8 mouse cellular contexts compared by ENCODE assay signal in the genomic region with DNA sequence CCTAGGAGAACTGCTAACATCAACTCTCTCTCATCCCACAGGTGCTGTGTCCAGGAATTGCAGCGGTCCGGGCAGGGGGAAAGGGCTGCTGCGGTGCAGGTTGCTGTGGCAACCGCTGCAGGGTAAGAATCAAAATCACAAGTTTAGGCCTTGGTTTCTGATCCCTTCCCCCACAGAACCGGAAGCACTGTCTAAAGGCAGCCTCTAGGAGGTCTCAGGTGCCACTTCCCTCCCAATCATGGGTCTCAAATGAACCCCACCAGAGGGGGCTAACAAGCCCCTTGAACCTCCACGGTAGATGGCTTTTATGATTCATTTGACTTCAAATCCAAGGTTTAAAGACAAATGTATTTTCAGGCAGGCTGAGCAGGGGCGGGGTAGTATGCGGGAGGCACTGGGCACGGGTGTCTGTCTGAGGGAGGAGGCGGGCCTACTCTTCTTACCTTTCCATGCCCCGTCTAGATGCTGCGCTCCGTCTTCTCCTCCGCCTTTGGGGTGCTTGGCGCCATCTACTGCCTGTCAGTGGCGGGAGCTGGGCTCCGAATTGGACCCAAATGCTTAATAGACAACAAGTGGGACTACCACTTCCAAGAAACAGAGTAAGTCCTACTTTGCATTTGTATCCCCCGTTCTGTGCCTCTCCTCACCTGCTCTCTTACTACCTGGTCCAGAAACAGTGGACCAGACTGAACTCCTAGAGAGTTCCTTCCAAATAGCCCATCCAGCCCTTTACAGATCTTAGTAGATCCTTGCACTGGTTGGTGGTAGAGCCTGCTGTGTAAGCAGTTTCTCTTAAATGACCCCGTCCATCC. TPM values are rescaled to one million over a fixed set of nuclear protein-coding genes. Genes with fewer than 3 reads are reported as not detected.
DNase-seq lines count a peak whose midpoint lies in the region; ATAC-seq lines count a peak whose summit lies in the region.

No protein-coding gene starts in this region.

- peak overlapping the region; percentile 25; the same call in 1 of the 2 replicates for H3K4me3 ChIP-seq in heart, embryonic 10.5 days
- no peak overlapping the region for H3K4me3 ChIP-seq in kidney, embryonic 14.5 days (ENCODE audit: low read length)
- H3K4me3 ChIP-seq in lung, embryonic 16.5 days (ENCODE audit: low read length), result no peak overlapping the region

- no peak overlapping the region for H3K9ac ChIP-seq in kidney, embryonic 14.5 days (ENCODE audit: low read depth, low read length)
- H3K9ac ChIP-seq in lung, embryonic 16.5 days (ENCODE audit: low read length), result no peak overlapping the region

- no peak overlapping the region for H3K27ac ChIP-seq in heart, embryonic 10.5 days
- H3K27ac ChIP-seq in kidney, embryonic 14.5 days (ENCODE audit: low read depth, low read length), result no peak overlapping the region
- no peak overlapping the region for H3K27ac ChIP-seq in lung, embryonic 16.5 days (ENCODE audit: low read length)

- peak overlapping the region; percentile 21 for H3K4me2 ChIP-seq in kidney, embryonic 14.5 days (replicated peaks; ENCODE audit: low read depth, low read length)
- peak overlapping the region; percentile 34; the same call in 1 of the 2 replicates for H3K4me2 ChIP-seq in lung, embryonic 16.5 days (ENCODE audit: low read depth, low read length)

- H3K9me3 ChIP-seq in heart, embryonic 10.5 days, result no peaks in the 10 kb centered on the region
- H3K9me3 ChIP-seq in kidney, embryonic 14.5 days (ENCODE audit: control insufficient read depth, low read length), result no peaks in the 10 kb centered on the region
- H3K9me3 ChIP-seq in lung, embryonic 16.5 days (ENCODE audit: control insufficient read depth, low read length), result no peaks in the 10 kb centered on the region

- peak; percentile 18 for DNase-seq in urinary bladder, postnatal 25 days (ENCODE audit: low spot score)
- DNase-seq in urinary bladder, postnatal 10 days (ENCODE audit: low spot score), result no peak
- DNase-seq in cerebellum, postnatal 10 days, result peak; percentile 69 to 70
- no peak for DNase-seq in heart, embryonic 10.5 days (ENCODE audit: low spot score)
- DNase-seq in thymus, postnatal 4 days, result peak; percentile 76

- no peaks in the 10 kb centered on the region for H3K36me3 ChIP-seq in heart, embryonic 10.5 days
- no peaks in the 10 kb centered on the region for H3K36me3 ChIP-seq in kidney, embryonic 14.5 days (ENCODE audit: control insufficient read depth, insufficient read depth, low read length)
- H3K36me3 ChIP-seq in lung, embryonic 16.5 days (ENCODE audit: control insufficient read depth, insufficient read depth, low read length), result no peaks in the 10 kb centered on the region

- ATAC-seq in kidney, embryonic 14.5 days (ENCODE audit: low FRiP score, low TSS enrichment), result 0 out of 2 replicates have a peak, but pooled peaks have one; percentile 63
- no peak for ATAC-seq in lung, embryonic 16.5 days (ENCODE audit: low read depth)
- ATAC-seq in neutrophil, adult 5-6 weeks (ENCODE audit: extremely low read depth, insufficient number of reproducible peaks, low FRiP score, poor library complexity, severe bottlenecking), result peak; percentile 73; the same call in 1 of the 2 replicates

- WGBS in heart, embryonic 10.5 days, result 10% methylated on average over 19 of the region's 19 CpGs
- 11% methylated on average over 19 of the region's 19 CpGs for WGBS in kidney, embryonic 14.5 days
- 10% methylated on average over 19 of the region's 19 CpGs for WGBS in lung, embryonic 16.5 days

- peaks cover 32% of the 10 kb centered on the region for H3K27me3 ChIP-seq in heart, embryonic 10.5 days (ENCODE audit: insufficient read depth, poor library complexity, severe bottlenecking)
- H3K27me3 ChIP-seq in kidney, embryonic 14.5 days (ENCODE audit: control insufficient read depth, insufficient read depth, low read length), result no peaks in the 10 kb centered on the region
- H3K27me3 ChIP-seq in lung, embryonic 16.5 days (ENCODE audit: control insufficient read depth, insufficient read depth, low read depth, low read length), result no peaks in the 10 kb centered on the region; the same call in 1 of the 2 replicates

- H3K4me1 ChIP-seq in heart, embryonic 10.5 days, result peaks cover 12% of the 10 kb centered on the region
- 0 out of 2 replicates have a peak, but pooled peaks cover 5% of the 10 kb centered on the region for H3K4me1 ChIP-seq in kidney, embryonic 14.5 days (ENCODE audit: control insufficient read depth, insufficient read depth, low read length)
- no peaks in the 10 kb centered on the region for H3K4me1 ChIP-seq in lung, embryonic 16.5 days (replicated peaks; ENCODE audit: control insufficient read depth, insufficient read depth, low read length)

RNA-seq across cellular contexts. Expression of a gene that starts 4.5 kb away (rescaled TPM):
- polyA plus RNA-seq in heart, embryonic 10.5 days (2016; fragmentation: Nextera tagmentation; extraction: Ambion mirVana), result not detected in 2 replicates
- 0.41 and 0.57 TPM in 2 replicates for polyA plus RNA-seq in kidney, embryonic 14.5 days (2014; fragmentation: Nextera tagmentation; extraction: Ambion mirVana)
- 0.34 and 0.72 TPM in 2 replicates for polyA plus RNA-seq in lung, embryonic 16.5 days (2015; fragmentation: Nextera tagmentation; extraction: Ambion mirVana)
- not detected in 2 replicates for total RNA-seq in neutrophil, adult 5-6 weeks (2017)

RNA-seq across cellular contexts. Expression of a gene that starts 4.9 kb away (rescaled TPM):
- 6.2 and 7.4 TPM in 2 replicates for polyA plus RNA-seq in heart, embryonic 10.5 days (2016; fragmentation: Nextera tagmentation; extraction: Ambion mirVana)
- polyA plus RNA-seq in kidney, embryonic 14.5 days (2014; fragmentation: Nextera tagmentation; extraction: Ambion mirVana), result 0.31 and 0.91 TPM in 2 replicates
- 1.9 and 2.0 TPM in 2 replicates for polyA plus RNA-seq in lung, embryonic 16.5 days (2015; fragmentation: Nextera tagmentation; extraction: Ambion mirVana)
- total RNA-seq in neutrophil, adult 5-6 weeks (2017), result not detected in 2 replicates

RNA-seq across cellular contexts. Expression of a gene that starts 9.0 kb away (rescaled TPM):
- 0.25 and 4.3 TPM in 2 replicates for polyA plus RNA-seq in heart, embryonic 10.5 days (2016; fragmentation: Nextera tagmentation; extraction: Ambion mirVana)
- polyA plus RNA-seq in kidney, embryonic 14.5 days (2014; fragmentation: Nextera tagmentation; extraction: Ambion mirVana), result 0.31 and 0.34 TPM in 2 replicates
- polyA plus RNA-seq in lung, embryonic 16.5 days (2015; fragmentation: Nextera tagmentation; extraction: Ambion mirVana), result 0.54 and 0.73 TPM in 2 replicates
- not detected in 2 replicates for total RNA-seq in neutrophil, adult 5-6 weeks (2017)

RNA-seq across cellular contexts. Expression of a gene that starts 15.2 kb away (rescaled TPM):
- polyA plus RNA-seq in heart, embryonic 10.5 days (2016; fragmentation: Nextera tagmentation; extraction: Ambion mirVana), result 825 and 969 TPM in 2 replicates
- 823 and 914 TPM in 2 replicates for polyA plus RNA-seq in kidney, embryonic 14.5 days (2014; fragmentation: Nextera tagmentation; extraction: Ambion mirVana)
- 711 and 738 TPM in 2 replicates for polyA plus RNA-seq in lung, embryonic 16.5 days (2015; fragmentation: Nextera tagmentation; extraction: Ambion mirVana)
- total RNA-seq in neutrophil, adult 5-6 weeks (2017), result 124 and 133 TPM in 2 replicates

RNA-seq across cellular contexts. Expression of a gene that starts 22.8 kb away (rescaled TPM):
- not detected in 2 replicates for polyA plus RNA-seq in heart, embryonic 10.5 days (2016; fragmentation: Nextera tagmentation; extraction: Ambion mirVana)
- not detected in 2 replicates for polyA plus RNA-seq in kidney, embryonic 14.5 days (2014; fragmentation: Nextera tagmentation; extraction: Ambion mirVana)
- not detected in 2 replicates for polyA plus RNA-seq in lung, embryonic 16.5 days (2015; fragmentation: Nextera tagmentation; extraction: Ambion mirVana)
- not detected in 2 replicates for total RNA-seq in neutrophil, adult 5-6 weeks (2017)

Comparison
In these comparisons a context has a peak if more than half of its experiments do, and no peak if none do; other contexts are left out.
1. DNase-seq: peak in urinary bladder, postnatal 25 days (single experiment), cerebellum, postnatal 10 days (2 of 2) and thymus, postnatal 4 days (single experiment); none in urinary bladder, postnatal 10 days (single experiment) and heart, embryonic 10.5 days (single experiment).